Mouse (Mus musculus): Measurements from ENCODE around the gene Kmt5a.
A peak's percentile ranks its signal among the peaks of the same experiment; 100 is the strongest.

Kmt5a gene

GRCm38 (mm10) chr5:124439447-124440093, at the start of gene Kmt5a:
Kmt5a (plus strand) TSS chr5:124439930.
- DNase-seq: peak; percentile 95 to 96

- no peak for DNase-seq
Measured at GRCm38 (mm10) chr5:124392412-124392811, 47.3 kb upstream of the Kmt5a start.

- no peak for DNase-seq
Measured at GRCm38 (mm10) chr5:124393726-124394125, 46.0 kb upstream of the Kmt5a start.

DNA sequence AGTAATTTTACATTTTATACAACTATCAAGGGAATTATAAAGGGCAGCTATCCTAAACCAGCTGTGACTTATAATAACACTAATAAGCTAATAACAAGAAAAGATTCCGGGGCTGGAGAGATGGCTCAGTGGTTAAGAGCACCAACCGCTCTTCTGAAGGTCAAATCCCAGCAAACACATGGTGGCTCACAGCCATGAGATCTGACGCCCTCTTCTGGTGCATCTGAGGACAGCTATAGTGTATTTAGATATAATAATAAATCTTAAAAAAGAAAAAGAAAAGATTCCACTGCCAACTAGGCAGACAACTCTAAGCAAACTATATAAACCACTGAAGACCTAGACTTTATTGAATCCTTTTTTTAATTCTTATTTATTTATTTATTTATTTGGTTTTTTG, 28.9 kb upstream of the Kmt5a start:
- no peak for DNase-seq

DNA sequence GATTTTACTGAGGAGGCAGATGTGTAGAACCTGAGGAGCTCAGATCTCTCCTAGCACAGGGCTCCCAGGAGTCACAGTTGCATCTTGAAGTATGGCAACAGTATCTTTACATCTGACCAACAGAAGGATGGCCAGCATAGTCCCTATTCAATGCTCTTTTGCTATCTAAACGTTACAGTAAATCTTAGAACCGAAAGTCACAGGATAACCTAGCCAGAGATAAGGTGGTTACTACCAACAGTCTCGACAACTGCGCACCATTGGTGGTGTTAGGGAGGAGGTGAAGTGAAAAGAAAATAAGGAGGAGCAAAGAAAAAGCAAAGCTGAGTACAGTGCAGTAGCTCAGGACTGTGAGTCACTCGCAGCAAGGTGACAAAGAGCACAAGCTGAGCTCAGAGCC, 27.6 kb upstream of the Kmt5a start:
- no peak for DNase-seq

DNA sequence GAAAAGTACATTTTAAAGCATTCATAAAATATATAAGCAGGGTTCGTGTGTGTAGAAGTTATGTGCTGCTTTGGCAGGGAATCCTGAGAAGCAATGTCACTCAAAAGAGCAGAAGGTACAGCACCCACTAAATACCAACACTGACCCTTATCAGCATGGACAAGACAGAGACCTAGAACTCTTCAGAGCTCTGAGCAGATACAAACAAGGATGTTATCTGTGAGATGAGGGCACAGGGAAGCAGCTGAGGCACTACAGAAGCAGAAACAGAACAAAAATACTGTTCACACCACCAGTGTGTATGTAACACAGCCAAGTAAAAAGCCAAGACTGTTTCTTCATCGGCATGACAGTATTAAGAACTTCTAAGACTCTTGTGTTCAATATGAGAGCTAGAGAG, 20.8 kb upstream of the Kmt5a start:
- DNase-seq: no peak

GRCm38 (mm10) chr5:124421786-124422185, 17.9 kb upstream of the Kmt5a start:
- DNase-seq: no peak

GRCm38 (mm10) chr5:124424200-124424722, 15.5 kb upstream of the Kmt5a start:
- DNase-seq: peak in 1 of 2 experiments; percentile 16

DNA sequence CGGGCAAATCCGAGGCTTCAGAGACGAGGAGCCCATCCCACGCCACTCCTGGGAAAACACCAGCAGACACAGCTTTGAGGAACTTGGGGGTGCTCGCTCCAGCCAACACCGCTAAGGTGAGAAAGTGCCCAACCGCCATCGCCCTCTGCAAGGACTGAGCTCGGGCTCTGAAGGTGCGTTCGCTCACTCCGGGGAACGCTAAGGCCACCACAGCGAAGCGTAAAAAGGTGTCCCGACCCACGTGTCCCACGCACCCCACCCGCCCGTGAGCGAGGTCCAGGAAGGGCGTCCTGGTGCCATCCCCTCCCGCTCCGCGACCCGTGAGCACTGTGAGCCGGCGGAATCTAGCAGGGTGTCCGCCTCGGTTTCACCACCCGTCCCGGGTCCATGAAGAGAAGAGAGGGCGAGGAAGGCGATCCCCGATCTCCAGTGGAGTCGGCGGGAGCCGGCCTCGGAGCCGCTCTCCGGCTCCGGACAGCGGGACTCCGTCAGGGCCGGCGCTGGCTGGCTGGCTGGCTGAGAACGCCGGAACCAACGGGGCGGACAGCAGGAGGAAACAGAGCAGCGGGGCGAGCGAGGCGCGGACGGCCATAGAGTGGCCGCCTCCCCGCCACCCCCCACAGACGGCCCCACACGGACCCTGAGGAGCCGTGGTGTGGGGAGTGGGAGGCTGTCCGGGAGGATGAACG, 14.9 kb upstream of the Kmt5a start:
- peak; percentile 18 to 27 for DNase-seq

GRCm38 (mm10) chr5:124425412-124426259, 14.1 kb upstream of the Kmt5a start, which contains the start of gene Sbno1:
Sbno1 (minus strand) TSS chr5:124426001.
- peak; percentile 94 to 96 for DNase-seq

DNA sequence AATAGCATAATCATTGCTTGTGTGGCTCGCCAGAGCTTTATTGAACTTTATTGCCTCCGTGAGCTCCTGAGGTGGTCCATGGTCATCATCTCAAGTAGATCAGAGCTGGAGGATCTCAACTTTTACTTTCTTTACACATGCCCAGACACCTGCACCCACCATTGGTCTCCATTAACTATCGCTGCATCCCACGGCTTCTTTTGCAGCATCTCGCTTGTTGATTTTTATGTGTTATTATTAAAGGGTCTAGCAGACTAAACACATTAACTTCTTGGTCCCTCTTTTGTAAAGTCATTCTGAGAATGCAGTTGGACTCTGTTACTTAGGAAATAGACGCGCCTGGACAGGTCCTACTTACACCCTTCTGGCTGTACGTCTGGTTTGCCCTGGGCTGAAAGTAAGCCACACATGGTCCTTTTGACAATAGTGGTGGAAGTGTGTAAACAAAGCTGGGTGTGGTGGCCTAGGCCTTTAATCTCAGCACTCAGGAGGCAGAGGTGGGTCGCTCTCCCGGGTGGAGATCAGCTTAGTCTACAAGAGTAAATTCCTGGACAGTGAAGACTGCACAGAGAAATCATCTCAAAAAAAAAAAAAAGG, 13.2 kb upstream of the Kmt5a start:
- peak; percentile 16 to 36 for DNase-seq

- DNase-seq: peak; percentile 57 to 68
Measured at GRCm38 (mm10) chr5:124432398-124433012, 7.2 kb upstream of the Kmt5a start.

GRCm38 (mm10) chr5:124433048-124433447, 6.7 kb upstream of the Kmt5a start:
- no peak for DNase-seq

DNA sequence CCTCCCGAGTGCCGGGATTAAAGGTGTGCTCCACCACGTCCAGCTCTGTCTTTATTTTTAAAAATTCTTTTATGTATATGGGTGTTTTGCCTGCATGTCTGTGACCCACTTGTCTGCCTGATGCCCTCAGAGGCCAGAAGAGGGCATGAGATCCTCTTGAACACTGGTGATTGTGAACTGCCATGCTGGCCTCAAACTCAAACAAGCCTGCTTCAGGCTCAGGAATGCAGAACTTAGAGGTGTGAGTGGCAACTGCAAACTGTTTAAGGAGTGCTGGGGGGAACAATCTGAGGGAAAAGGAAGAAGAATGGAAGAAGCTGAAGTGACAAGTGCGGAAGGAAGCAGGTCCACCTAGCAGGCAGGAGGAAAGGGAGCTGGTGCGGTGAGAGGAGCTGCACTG, 1.5 kb upstream of the Kmt5a start:
- DNase-seq: peak; percentile 63 to 74

DNA sequence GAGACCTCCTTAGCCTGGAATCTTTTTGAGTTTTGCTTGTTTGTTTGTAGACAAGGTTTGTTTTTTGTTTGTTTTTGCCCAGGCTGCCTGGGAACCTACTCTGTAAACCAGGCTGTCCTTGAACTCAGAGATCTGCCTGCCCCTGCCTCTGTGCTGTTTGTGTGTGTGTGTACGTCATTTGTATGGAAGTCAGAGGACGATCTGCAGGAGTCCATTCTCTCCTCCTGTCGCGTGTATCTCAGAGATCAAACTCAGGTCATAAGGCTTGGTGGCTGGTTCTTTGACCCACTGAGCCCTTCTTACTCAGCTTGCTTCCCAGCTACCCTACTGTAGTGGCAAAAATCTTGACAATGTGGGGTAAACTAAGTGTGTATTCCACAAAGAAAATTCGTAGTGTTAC, 984 bp upstream of the Kmt5a start:
- DNase-seq: no peak

DNA sequence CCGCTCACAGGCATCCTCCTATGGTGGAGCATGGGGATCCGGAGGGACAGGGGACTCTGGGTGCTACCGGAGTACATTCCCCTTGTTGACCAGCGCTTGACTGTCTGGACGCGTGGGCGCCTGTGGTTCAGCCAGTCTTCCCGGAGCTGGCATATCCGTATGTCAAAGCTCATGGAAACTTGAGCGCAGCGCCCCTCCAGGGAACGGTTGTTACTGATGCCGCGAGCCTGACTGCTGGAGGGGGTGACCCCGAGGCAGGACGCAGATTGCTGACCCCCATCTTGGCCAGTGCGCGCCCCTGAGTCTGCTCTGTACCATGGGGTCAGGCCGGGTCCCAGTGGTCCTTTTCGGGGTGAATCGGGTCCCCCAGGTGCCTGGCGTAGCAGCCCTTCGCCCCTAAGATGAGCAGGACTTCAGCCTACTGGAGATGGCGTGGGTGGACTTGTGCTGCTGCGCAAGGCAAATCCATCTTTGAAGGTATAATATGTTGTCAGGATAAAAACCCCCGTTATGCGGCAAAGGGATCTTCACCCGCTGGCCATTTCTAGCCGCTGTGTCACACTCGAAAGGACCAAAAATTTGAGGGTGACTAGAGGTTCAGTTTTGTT, 468 bp downstream of the Kmt5a start:
- peak in 1 of 2 experiments; percentile 60 for DNase-seq

DNA sequence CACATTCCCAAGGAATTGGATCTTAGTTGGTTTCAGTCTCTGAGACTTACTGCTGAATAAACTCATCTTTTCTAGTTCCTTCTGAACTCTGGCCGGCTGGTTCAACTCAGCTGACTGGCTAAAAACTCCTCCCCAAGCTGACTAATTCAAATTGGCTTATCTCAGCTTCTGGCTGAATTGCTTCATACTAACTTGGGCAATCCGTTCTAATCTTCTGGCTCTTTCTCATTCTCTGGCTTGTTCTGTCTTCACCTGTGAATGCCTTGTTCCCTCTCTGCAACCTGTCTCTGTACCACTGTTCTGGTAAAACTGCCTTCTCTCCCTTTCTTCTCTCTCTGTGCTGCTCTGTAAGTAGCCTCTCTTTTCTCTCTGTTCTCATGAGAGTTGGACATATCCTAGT, 2.9 kb downstream of the Kmt5a start:
- DNase-seq: no peak

DNA sequence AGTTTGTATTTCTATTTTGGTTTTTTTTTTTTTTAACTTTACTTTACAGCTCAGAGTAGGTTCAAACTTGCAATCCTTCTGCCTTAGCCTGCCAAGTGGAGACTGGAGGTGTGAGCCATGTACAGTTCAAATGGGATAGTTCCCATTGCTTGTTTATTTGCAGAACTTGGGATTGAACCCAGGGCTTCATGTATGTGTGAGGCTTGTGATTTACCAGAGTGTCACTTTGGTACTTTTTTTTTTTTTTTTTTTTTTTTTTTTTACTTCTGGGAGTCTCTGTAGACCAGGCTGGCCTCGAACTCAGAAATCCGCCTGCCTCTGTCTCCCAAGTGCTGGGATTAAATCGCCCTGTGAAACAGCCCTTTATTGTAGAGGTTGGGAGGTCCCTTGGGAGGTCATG, 4.5 kb downstream of the Kmt5a start:
- DNase-seq: no peak

- peak; percentile 72 to 81 for DNase-seq
Measured at GRCm38 (mm10) chr5:124444661-124445561, 5.2 kb downstream of the Kmt5a start.

- peak; percentile 41 to 49 for DNase-seq
Measured at GRCm38 (mm10) chr5:124445621-124446293, 6.0 kb downstream of the Kmt5a start.
